Mouse (Mus musculus) ES-E14 (cell line): ENCODE results near the gene Creb3l4. TPM values are rescaled to one million over a fixed set of nuclear protein-coding genes. Genes with fewer than 3 reads are reported as not detected.
"Not testable (repeated sequence)": the region's sequence is repeated elsewhere in the genome, so short reads cannot be mapped to it uniquely, and the experiment has no call there.

Experiments
- DNase-seq: peaks from one replicate; pipeline ENCODE4 v3.0.0-alpha.2; 2013; ENCODE audit warnings: low read depth, low spot score
- H3K27ac ChIP-seq: 2 replicates; pipeline ENCODE4 v1.5.1; 2012; ENCODE audit warnings: low read depth, mild to moderate bottlenecking, low read length, moderate library complexity, mixed read lengths; ENCODE audit not compliant: poor library complexity, insufficient read depth, severe bottlenecking
- H3K36me3 ChIP-seq: 2 replicates; pipeline ENCODE4 v1.6.1; 2012; ENCODE audit warnings: mild to moderate bottlenecking, low read length, moderate library complexity, mixed read lengths; ENCODE audit not compliant: control insufficient read depth, poor library complexity, insufficient read depth, severe bottlenecking
- H3K4me1 ChIP-seq, 2 experiments: fragments of 150-350 bp in 1 of 2; sonication (generic) in 1 of 2; 2 replicates each; pipeline ENCODE4 v1.6.1; 2012; ENCODE audit warnings: low read length in 2 of 2, mild to moderate bottlenecking in 1 of 2, mixed read lengths in 1 of 2; ENCODE audit not compliant: control insufficient read depth in 2 of 2, insufficient read depth in 2 of 2, poor library complexity in 1 of 2
- H3K4me3 ChIP-seq, 2 experiments: fragments of 150-350 bp in 1 of 2; sonication (generic) in 1 of 2; 2 replicates each; pipeline ENCODE4 v1.5.1; 2012; ENCODE audit warnings: low read length in 2 of 2, low read depth in 1 of 2, mild to moderate bottlenecking in 1 of 2, mixed read lengths in 1 of 2; ENCODE audit not compliant: insufficient read depth in 1 of 2, poor library complexity in 1 of 2, severe bottlenecking in 1 of 2
- H3K9ac ChIP-seq: 2 replicates; pipeline ENCODE4 v1.6.1; 2012; ENCODE audit warnings: low read depth, mild to moderate bottlenecking, low read length, mixed read lengths; ENCODE audit not compliant: poor library complexity, insufficient read depth, severe bottlenecking
- H3K9me3 ChIP-seq: fragments of 150-350 bp; sonication (generic); 2 replicates; pipeline ENCODE4 v1.6.1; 2012; ENCODE audit warnings: low read depth, mild to moderate bottlenecking, low read length; ENCODE audit not compliant: control insufficient read depth, insufficient read depth
- CHD2 ChIP-seq: IDR thresholded peaks from 2 replicates; pipeline ENCODE4 v1.6.1; 2014; ENCODE audit warnings: mild to moderate bottlenecking, low read depth, low read length, inconsistent platforms
- HCFC1 ChIP-seq: IDR thresholded peaks from 2 replicates; pipeline ENCODE4 v1.6.1; 2012; ENCODE audit warnings: low read length, inconsistent platforms, borderline replicate concordance; ENCODE audit not compliant: insufficient read depth
- MAFK ChIP-seq: IDR thresholded peaks from 2 replicates; pipeline ENCODE4 v1.6.1; 2014; ENCODE audit warnings: mild to moderate bottlenecking, low read depth, low read length, inconsistent platforms; ENCODE audit not compliant: insufficient read depth
- ZC3H11A ChIP-seq: IDR thresholded peaks from 2 replicates; pipeline ENCODE4 v1.6.1; 2012; ENCODE audit warnings: low read depth, mild to moderate bottlenecking, inconsistent platforms, low read length, borderline replicate concordance
- ZNF384 ChIP-seq: IDR thresholded peaks from 2 replicates; pipeline ENCODE4 v1.6.1; 2012; ENCODE audit warnings: low read depth, low read length, inconsistent platforms
- in situ Hi-C, 2 experiments: fragments of 600-800 bp; cut with MboI; formaldehyde crosslinking; loops; one replicate each; pipeline ENCODE4 v1.15.1; 2025; ENCODE audit warnings: low sequenced_read_pairs in 2 of 2, inconsistent platforms in 1 of 2; ENCODE audit not compliant: unreplicated experiment in 2 of 2
- total RNA-seq: library from RNA; depleted of rRNA; stranded (reverse); fragments of 300-350 nt; gene quantifications from 2 replicates; pipeline ENCODE4 v1.2.3, GENCODE M21; 2012

The Creb3l4 gene
- total RNA-seq, 1 experiment = 2.3 TPM

GRCm38 (mm10) chr3:90289403-90289802 is 46.1 kb upstream of the Creb3l4 start:
- H3K9ac ChIP-seq, H3K4me1 ChIP-seq, H3K36me3 ChIP-seq, in situ Hi-C loops, DNase-seq, H3K4me3 ChIP-seq, H3K9me3 ChIP-seq, H3K27ac ChIP-seq: not testable (repeated sequence)
- TF ChIP-seq ZNF384 = peak; percentile 82

- Histone ChIP-seq H3K27ac (no peak overlapping the region), H3K36me3 (peaks cover 5% of the 10 kb centered on the region; the same call in 1 of the 2 replicates), H3K9me3 (no peaks in the 10 kb centered on the region), H3K4me1 (no peaks in the 10 kb centered on the region), H3K9ac (no peak overlapping the region), H3K4me3 (no peak overlapping the region)
- no peak for DNase-seq
- TF ChIP-seq MAFK = no peak
- TF ChIP-seq HCFC1 = no peak
- TF ChIP-seq CHD2 = no peak
- no peak for TF ChIP-seq ZC3H11A
- no peak for TF ChIP-seq ZNF384
- in situ Hi-C loops = no loop called here
Observed at GRCm38 (mm10) chr3:90284150-90284549, 40.8 kb upstream of the Creb3l4 start.

GRCm38 (mm10) chr3:90280708-90281107 is 37.4 kb upstream of the Creb3l4 start:
- Histone ChIP-seq H3K4me3 (no peak overlapping the region), H3K9ac (no peak overlapping the region), H3K4me1 (no peaks in the 10 kb centered on the region; a peak in 1 of 4 replicates), H3K27ac (no peak overlapping the region), H3K36me3 (peaks cover 5% of the 10 kb centered on the region; the same call in 1 of the 2 replicates), H3K9me3 (no peaks in the 10 kb centered on the region)
- TF ChIP-seq ZC3H11A (no peak), HCFC1 (no peak), MAFK (no peak), ZNF384 (no peak), CHD2 (no peak)
- in situ Hi-C loops = no loop called here
- DNase-seq = no peak

GRCm38 (mm10) chr3:90279743-90280142 is 36.4 kb upstream of the Creb3l4 start:
- Histone ChIP-seq H3K9me3 (no peaks in the 10 kb centered on the region), H3K36me3 (peaks cover 5% of the 10 kb centered on the region; the same call in 1 of the 2 replicates), H3K27ac (no peak overlapping the region), H3K9ac (no peak overlapping the region), H3K4me3 (no peak overlapping the region), H3K4me1 (no peaks in the 10 kb centered on the region; a peak in 1 of 4 replicates)
- no peak for DNase-seq
- in situ Hi-C loops = no loop called here
- TF ChIP-seq HCFC1 (no peak), ZC3H11A (no peak), MAFK (no peak), CHD2 (no peak), ZNF384 (no peak)

GRCm38 (mm10) chr3:90279216-90279615 is 35.9 kb upstream of the Creb3l4 start:
- H3K36me3 ChIP-seq = peaks cover 6% of the 10 kb centered on the region; the same call in 1 of the 2 replicates
- no peak overlapping the region for H3K9ac ChIP-seq
- H3K4me3 ChIP-seq = no peak overlapping the region
- in situ Hi-C loops = no loop called here
- no peak for TF ChIP-seq HCFC1
- TF ChIP-seq ZC3H11A = no peak
- no peak for TF ChIP-seq CHD2
- no peak for TF ChIP-seq MAFK
- no peak for TF ChIP-seq ZNF384
- no peaks in the 10 kb centered on the region for H3K9me3 ChIP-seq
- no peak overlapping the region for H3K27ac ChIP-seq
- H3K4me1 ChIP-seq = peaks cover 0 to 1% of the 10 kb centered on the region in 2 experiments; a peak in 1 of 4 replicates
- no peak for DNase-seq
